Mouse (Mus musculus): ENCODE results near the gene Kif22. TPM values are rescaled to one million over a fixed set of nuclear protein-coding genes. Genes with fewer than 3 reads are reported as not detected.

Gene Kif22
- total RNA-seq, 2 experiments from 2014 or later: 15.3 to 17.6 TPM

DNA sequence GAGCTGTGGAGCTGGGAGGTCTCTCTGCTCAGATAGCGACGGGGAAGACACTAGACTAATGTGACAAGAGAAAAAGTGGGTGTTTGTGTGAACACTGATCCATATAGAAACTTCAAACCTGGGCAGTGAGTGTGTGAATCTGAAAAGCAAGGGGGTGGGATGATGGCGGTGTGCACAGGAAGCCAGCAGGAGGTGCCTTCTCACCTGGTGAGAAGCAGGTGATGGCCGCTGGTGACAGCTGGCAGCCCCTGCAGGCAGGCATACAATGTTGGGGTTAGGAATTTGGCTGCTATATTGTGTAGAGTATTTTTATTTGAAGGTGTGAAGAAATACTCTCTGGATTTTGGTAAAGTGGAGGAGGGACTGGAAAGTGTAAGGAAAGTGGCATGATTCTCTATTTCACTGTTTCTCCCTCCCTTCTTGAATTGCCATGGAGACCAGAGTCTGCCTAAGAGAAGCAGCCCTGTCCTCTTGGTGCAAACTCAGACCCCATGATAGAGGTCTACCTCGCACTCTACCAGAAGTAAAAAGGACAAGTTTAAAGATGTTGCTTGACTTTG, 12.8 kb upstream of the Kif22 start:
- intact Hi-C loops (cut with DNase I): loop anchor here (5.0 kb wide), 1 partner anchor 143 kb away; no protein-coding TSS in a partner anchor
- no peak for DNase-seq

DNA sequence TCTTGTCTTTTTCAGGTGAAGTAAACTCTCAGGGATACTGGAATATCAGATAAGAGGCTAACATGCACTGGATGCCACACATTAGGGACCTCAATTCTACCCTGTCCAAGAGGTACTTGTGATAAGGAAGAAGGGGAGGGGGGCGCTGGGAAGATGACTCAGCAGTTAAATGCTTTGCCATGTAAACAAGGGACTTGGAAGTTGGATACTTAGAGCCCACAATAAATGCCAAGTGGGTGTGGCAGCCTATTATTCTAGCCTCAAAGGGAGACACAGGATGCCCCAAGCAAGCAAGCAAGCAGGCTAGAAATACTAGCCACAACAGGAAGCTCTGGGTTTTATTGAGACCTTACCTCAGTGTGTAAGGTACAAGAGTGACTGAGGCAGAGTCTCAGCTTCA, 11.0 kb downstream of the Kif22 start:
- intact Hi-C loops (cut with DNase I): no loop called here
- no peak for DNase-seq

DNA sequence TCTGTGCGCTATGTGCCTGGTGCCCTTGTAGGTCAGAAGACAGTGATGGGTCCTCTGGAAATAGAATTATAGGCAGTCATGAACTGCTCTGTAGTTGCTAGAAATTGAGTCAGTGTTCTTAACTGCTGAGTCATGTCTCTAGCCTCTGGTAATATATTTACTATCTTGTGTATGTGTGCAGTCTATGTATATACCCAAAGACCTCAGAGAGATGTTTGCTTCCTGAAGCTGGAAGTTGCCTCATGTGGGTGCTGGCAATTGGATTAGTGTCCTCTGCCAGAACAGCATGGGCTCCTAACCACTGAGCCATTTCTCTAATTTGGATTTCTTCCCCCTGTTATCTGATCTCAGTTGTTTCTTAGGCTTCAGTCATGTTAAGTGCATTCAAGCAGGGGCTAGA, 12.1 kb downstream of the Kif22 start:
- intact Hi-C loops (cut with DNase I): no loop called here
- no peak for DNase-seq

DNA sequence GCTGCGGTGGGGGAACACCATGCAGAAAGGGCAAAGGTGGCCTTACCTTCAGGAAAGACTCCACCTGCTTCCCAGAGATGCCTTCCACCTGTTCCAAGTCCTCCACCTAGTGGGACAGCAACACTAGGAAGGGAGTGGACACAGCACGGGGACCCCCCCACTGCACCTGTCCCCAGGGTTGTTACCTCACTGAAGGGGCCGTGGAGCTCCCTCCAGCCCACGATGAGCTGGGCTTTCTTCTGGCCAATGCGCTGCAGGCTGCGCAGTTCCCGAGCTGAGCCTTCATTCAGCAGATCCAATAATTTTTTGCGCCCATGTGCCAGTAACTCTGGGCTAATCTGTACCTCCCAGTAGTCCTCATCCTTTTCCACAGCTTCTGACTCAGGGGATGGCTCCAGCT, 14.4 kb downstream of the Kif22 start:
- DNase-seq: no peak
- intact Hi-C loops (cut with DNase I): loop anchor here (5.0 kb wide), 2 partner anchors 74 to 206 kb away; no protein-coding TSS in a partner anchor

DNA sequence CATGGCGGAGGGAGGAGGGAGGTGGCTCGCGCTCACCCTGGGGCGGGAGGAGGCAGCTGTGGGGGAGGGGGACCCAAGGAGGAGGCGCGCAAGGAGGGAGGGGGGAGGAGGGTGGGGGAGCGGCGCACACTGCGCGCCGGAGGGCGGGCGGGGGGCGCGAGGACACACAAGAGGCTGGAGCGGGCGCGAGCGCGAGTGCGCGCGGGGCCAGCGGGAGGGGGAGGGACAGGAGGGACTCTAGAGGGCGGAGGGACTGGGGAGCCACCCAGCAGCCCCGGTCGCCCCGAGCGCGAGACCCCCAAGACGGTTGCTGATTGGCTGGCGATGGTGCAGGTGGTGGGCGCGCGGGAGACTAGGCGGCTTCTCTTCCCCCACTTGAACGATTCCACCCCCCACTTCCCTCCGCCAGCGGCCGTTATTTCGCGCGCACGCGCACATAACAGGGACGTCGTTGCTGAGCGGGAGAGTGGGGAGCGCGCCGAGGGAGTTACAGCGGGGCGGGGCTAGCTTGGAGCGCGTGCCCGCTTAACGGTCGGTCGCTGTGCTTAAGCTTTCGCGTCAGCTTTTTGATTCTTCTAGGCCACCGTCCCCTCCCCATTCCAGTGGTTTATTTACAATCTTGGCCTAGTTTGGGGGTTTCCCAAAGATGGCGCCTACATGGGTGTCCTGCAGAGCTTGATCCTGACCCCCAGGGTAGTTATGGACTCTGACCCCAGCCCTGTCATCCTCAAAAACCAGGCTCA, 15.1 kb downstream of the Kif22 start, which contains the start of gene Maz:
TSS of gene Maz (minus strand) at position 54 of the 743 bp plus-strand sequence.
- DNase-seq: peak; percentile 100
- intact Hi-C loops (cut with DNase I): loop anchor here (5.0 kb wide), 2 partner anchors 75 to 205 kb away; no protein-coding TSS in a partner anchor

DNA sequence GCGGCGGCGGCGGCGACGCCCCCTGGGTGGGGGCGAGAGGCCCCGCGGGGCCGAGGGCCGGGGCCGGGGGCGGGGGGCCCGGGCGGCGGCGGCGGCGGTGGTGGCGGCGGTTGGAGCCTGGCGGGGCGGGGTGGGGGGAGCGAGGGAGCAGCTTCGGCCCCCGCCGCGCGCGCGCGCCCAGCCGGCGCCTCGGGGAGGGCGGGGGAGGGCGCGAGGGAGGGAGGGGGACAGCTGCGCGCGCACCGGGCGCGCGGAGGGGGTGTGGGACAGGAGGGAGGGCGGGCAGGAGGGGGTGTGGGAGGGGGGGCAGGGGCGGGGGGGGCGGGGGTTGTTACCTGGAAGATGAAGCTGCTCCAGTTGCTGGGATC, 15.7 kb downstream of the Kif22 start:
- DNase-seq: no peak
- intact Hi-C loops (cut with DNase I): loop anchor here (5.0 kb wide), 2 partner anchors 76 to 204 kb away; no protein-coding TSS in a partner anchor

DNA sequence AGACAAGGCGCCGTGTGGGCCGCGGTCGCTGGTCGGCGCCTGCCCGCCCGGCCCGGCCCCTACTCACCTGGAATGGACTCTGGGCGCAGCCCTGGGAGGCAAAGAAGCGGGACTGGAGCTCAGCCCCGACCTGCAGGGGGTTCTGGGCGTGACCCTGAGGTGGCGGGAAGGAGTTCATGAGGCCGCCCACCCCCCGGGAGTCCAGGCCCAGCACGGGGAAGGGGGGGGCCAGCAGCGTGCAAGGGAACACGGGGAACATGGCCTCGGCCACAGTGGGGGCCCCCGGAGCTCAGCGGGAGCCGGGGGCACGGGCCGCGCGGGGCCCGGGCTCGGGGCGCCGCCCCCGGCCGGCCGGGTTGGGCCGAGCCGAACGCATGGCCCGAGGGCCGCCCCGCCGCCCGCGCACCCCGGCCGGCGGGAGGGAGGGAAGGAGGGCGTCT, 16.1 kb downstream of the Kif22 start:
- DNase-seq: peak; percentile 77 to 82
- intact Hi-C loops (cut with DNase I): loop anchor here (5.0 kb wide), 2 partner anchors 76 to 204 kb away; no protein-coding TSS in a partner anchor

- peak; percentile 57 to 59 for DNase-seq
- intact Hi-C loops (cut with DNase I): loop anchor here (5.0 kb wide), 2 partner anchors 77 to 203 kb away; no protein-coding TSS in a partner anchor
Measured at GRCm38 (mm10) chr7:127025556-127026160, 16.6 kb downstream of the Kif22 start.

GRCm38 (mm10) chr7:127024755-127025555, 17.3 kb downstream of the Kif22 start:
- intact Hi-C loops (cut with DNase I): loop anchor here (5.0 kb wide), 2 partner anchors 77 to 203 kb away; no protein-coding TSS in a partner anchor
- peak; percentile 87 to 89 for DNase-seq

- DNase-seq: peak in 1 of 2 experiments; percentile 19
- intact Hi-C loops (cut with DNase I): no loop called here
Measured at GRCm38 (mm10) chr7:127023896-127024690, 18.2 kb downstream of the Kif22 start.

DNA sequence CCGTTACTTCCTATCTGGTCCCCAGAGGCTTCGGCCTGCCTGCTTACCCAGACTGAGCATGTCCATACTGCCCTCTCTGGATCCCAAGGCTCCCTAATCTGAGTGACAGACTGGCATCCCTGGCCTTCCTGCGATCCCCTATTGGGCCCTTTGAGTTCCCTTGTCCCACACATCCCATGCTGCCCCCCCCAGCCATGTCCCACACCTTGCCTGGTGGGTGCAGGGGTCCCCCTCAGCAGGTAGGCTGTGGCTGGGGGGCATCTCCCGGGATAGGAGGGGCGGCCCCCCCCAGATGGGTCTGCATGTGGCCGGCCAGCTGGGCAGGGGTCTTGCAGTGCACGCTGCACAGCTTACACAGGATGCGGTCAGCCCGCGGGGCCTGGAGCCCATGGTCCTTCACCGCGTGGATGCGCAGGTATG, 19.0 kb downstream of the Kif22 start:
- intact Hi-C loops (cut with DNase I): no loop called here
- peak in 1 of 2 experiments; percentile 24 for DNase-seq

DNA sequence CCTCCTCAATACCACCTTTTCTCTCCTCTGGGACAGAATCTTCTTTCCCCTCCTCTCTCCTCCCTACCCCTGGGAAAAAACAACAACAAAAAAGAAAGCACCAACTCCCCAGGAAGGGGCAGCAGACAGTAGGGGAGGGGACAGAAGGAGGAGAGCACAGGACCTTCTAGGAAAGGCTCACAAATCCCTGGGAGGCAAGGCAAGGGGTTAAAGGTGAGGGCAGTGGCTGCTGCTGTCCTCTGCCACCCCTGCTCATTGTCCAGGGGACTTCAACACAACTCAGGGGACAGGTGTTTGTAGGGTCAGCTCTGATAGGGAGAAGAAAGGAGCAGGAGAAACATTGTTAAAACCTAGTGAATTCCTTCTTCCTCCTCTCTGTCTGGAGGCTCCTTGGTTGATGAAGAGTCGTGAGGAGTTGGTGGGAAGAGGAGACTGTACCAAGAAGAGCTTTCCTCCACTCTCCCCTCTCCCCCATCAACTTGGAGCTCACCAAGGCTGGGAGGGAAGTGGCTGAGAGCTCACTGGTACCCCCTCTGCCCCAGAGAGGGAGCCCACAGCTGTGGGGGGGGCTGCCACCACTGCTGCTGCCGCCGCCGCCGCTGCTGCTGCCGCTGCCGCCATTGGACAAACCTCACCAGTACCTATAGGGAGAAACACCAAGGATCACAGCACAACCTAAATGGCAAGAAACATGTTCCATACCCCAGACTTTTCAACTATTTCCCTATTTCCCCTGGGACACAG, 19.6 kb downstream of the Kif22 start:
- intact Hi-C loops (cut with DNase I): no loop called here
- no peak for DNase-seq

GRCm38 (mm10) chr7:127021563-127022527, 20.4 kb downstream of the Kif22 start:
- DNase-seq: no peak
- intact Hi-C loops (cut with DNase I): no loop called here

- peak; percentile 55 to 61 for DNase-seq
- intact Hi-C loops (cut with DNase I): no loop called here
Measured at GRCm38 (mm10) chr7:127020901-127021562, 21.2 kb downstream of the Kif22 start, which contains the start of the genes Gm42742 and Prrt2. Gene Gm42742, minus strand, starts transcription at chr7:127021097. Gene Prrt2, minus strand, starts transcription at chr7:127021211.

DNA sequence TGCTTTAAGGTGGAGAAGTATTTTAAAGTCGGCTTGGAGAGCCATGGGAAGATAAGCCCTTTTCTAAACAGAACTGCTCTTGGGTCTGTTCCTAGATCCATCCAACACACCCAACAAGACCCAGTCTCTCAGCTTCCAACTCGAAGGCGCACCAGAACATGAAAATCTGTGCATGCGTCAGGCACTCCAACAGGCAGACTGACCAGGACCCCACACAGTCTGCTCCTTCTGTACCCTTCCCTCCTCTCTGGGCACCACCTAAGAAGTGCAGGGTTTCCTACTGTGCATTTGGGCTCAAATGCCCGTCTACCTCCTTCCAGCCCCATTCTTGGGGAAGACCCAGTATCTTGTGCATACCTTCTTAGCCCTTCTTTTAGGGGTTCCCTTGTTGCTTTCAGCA, 21.8 kb downstream of the Kif22 start:
- no peak for DNase-seq
- intact Hi-C loops (cut with DNase I): no loop called here

DNA sequence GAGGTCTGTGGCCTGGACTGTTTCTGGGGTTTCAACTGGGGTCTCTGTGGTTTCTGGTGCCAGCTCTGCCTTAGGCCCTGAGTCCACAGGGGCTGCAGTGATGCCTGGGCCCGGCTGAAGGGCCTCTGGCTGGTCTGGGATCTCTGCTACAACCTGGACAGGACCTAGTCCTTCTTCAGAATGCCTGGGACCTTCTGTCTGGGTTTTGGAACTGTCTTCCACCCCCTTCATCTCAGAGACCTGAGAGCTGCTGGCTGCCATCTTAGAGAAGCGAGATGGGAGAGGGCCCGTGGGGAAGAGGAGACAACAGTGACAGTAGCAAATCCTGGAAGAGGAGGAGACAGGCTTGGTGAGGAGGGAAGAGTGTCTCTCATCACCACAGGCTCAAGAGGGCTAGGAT, 22.2 kb downstream of the Kif22 start:
- intact Hi-C loops (cut with DNase I): no loop called here
- peak in 1 of 2 experiments; percentile 21 for DNase-seq

- intact Hi-C loops (cut with DNase I): no loop called here
- no peak for DNase-seq
Measured at GRCm38 (mm10) chr7:127019306-127019960, 22.8 kb downstream of the Kif22 start.

All from heart, postnatal 10 days (tissue).